Mouse (Mus musculus) T-helper 1 cell (primary cell): ENCODE data around the gene Med21.

Experiments
- in situ Hi-C: fragments of 300-600 bp; cut with MboI, MseI; formaldehyde crosslinking; loops from one replicate; pipeline ENCODE4 v1.15.1; 2025; ENCODE audit warnings: high pct_unique_total_duplicates

Med21 gene

GRCm38 (mm10) chr6:146640068-146640965, 2.0 kb upstream of the Med21 start:
- in situ Hi-C loops = no loop called here

- in situ Hi-C loops = no loop called here
These were observed 1.4 kb upstream of the Med21 start for GRCm38 (mm10) chr6:146640991-146641390.

GRCm38 (mm10) chr6:146641621-146642210, 631 bp upstream of the Med21 start:
- in situ Hi-C loops = no loop called here

- in situ Hi-C loops = no loop called here
These were observed 830 bp downstream of the Med21 start for GRCm38 (mm10) chr6:146643184-146643570.

GRCm38 (mm10) chr6:146650013-146650412, 7.7 kb downstream of the Med21 start:
- in situ Hi-C loops = loop anchor here (25.0 kb wide), 1 partner anchor 337 kb away; no protein-coding TSS in a partner anchor

GRCm38 (mm10) chr6:146651431-146651830, 9.1 kb downstream of the Med21 start:
- in situ Hi-C loops = loop anchor here (25.0 kb wide), 1 partner anchor 336 kb away; no protein-coding TSS in a partner anchor

- in situ Hi-C loops = loop anchor here (25.0 kb wide), 1 partner anchor 334 kb away; no protein-coding TSS in a partner anchor
These were observed 10.8 kb downstream of the Med21 start for GRCm38 (mm10) chr6:146653197-146653596.

- in situ Hi-C loops = loop anchor here (25.0 kb wide), 1 partner anchor 327 kb away; no protein-coding TSS in a partner anchor
These were observed 18.2 kb downstream of the Med21 start for GRCm38 (mm10) chr6:146660591-146660990.

- in situ Hi-C loops = loop anchor here (25.0 kb wide), 1 partner anchor 326 kb away; no protein-coding TSS in a partner anchor
These were observed 19.3 kb downstream of the Med21 start for GRCm38 (mm10) chr6:146661655-146662054.

GRCm38 (mm10) chr6:146662679-146663078, 20.3 kb downstream of the Med21 start:
- in situ Hi-C loops = loop anchor here (25.0 kb wide), 1 partner anchor 325 kb away; no protein-coding TSS in a partner anchor

- in situ Hi-C loops = loop anchor here (25.0 kb wide), 1 partner anchor 323 kb away; no protein-coding TSS in a partner anchor
These were observed 21.8 kb downstream of the Med21 start for GRCm38 (mm10) chr6:146664116-146664515.

GRCm38 (mm10) chr6:146664917-146665316, 22.6 kb downstream of the Med21 start:
- in situ Hi-C loops = loop anchor here (5.0 to 25.0 kb wide), 2 partner anchors 92 to 322 kb away; no protein-coding TSS in a partner anchor

GRCm38 (mm10) chr6:146665408-146665807, 23.1 kb downstream of the Med21 start:
- in situ Hi-C loops = loop anchor here (5.0 to 25.0 kb wide), 2 partner anchors 92 to 322 kb away; no protein-coding TSS in a partner anchor

- in situ Hi-C loops = loop anchor here (5.0 to 25.0 kb wide), 2 partner anchors 90 to 320 kb away; no protein-coding TSS in a partner anchor
These were observed 24.5 kb downstream of the Med21 start for GRCm38 (mm10) chr6:146666811-146667210.

GRCm38 (mm10) chr6:146668606-146669005, 26.3 kb downstream of the Med21 start:
- in situ Hi-C loops = loop anchor here (5.0 to 25.0 kb wide), 2 partner anchors 89 to 319 kb away; no protein-coding TSS in a partner anchor

- in situ Hi-C loops = loop anchor here (25.0 kb wide), 1 partner anchor 316 kb away; no protein-coding TSS in a partner anchor
These were observed 28.9 kb downstream of the Med21 start for GRCm38 (mm10) chr6:146670956-146671855.

GRCm38 (mm10) chr6:146672106-146672505, 29.8 kb downstream of the Med21 start:
- in situ Hi-C loops = loop anchor here (25.0 kb wide), 1 partner anchor 315 kb away; no protein-coding TSS in a partner anchor

- in situ Hi-C loops = loop anchor here (25.0 kb wide), 1 partner anchor 314 kb away; no protein-coding TSS in a partner anchor
These were observed 31.3 kb downstream of the Med21 start for GRCm38 (mm10) chr6:146673696-146674095.

GRCm38 (mm10) chr6:146674420-146674819, 32.1 kb downstream of the Med21 start:
- in situ Hi-C loops = loop anchor here (25.0 kb wide), 1 partner anchor 313 kb away; no protein-coding TSS in a partner anchor

GRCm38 (mm10) chr6:146674881-146675536, 32.7 kb downstream of the Med21 start:
- in situ Hi-C loops = loop anchor here (25.0 kb wide), 1 partner anchor 312 kb away; no protein-coding TSS in a partner anchor
